Mouse (Mus musculus): ENCODE results near the gene Epo. TPM values are rescaled to one million over a fixed set of nuclear protein-coding genes. Genes with fewer than 3 reads are reported as not detected.
A peak's percentile ranks its signal among the peaks of the same experiment; 100 is the strongest.

Epo gene
- not detected for total RNA-seq (2021)
- long read RNA-seq, experiment 1, partial matches to known transcripts, result 0 of 11 reads
- long read RNA-seq, experiment 1, other reads (novel, unspliced or antisense), result 11 of 11 reads
- long read RNA-seq, experiment 2, partial matches to known transcripts, result 0 of 7 reads
- long read RNA-seq, experiment 2, other reads (novel, unspliced or antisense), result 7 of 7 reads

DNA sequence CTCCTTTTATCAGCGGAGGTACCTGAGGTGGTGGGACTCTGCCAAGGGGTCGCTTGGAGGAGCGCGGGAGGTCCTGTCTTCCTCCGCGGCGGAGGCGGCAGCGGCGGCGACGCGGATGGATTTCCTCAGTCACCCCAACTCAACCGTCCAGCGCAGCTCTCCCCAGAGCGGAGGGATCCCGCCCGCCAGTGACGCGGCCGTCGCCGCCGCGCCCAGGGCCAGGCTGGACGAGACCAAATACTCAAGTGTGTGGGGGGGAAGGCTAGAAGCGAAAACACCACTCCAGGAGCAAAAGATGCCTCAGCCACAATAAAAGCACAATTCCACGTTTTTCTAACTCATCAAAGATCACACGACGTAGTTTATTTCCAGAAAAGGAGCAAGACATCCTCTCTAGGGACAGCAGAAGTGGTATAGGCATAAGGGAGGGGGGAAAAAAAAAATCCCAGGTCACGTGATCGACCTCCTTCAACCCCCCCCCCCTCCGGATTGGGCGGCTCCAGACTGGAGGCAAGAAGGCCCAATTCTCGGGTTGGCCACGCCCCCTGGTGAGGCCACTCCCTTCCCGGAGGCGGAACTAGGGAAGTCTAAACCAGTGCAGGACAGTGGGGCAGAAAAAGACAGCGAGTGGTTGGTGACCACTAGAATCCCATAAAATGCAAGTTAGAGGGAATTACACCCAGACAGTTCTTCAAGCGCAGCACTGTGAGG lies at the start of gene Epo, which contains the start of gene Gnb2:
TSS of gene Epo (minus strand) at position 126 of the 711 bp plus-strand sequence.
TSS of gene Gnb2 (minus strand) at position 394 of the 711 bp plus-strand sequence.
- DNase-seq, result peak; percentile 97 to 99
- intact Hi-C loops (cut with DNase I), result loop anchor here (2.0 to 5.0 kb wide), 3 partner anchors 68 to 214 kb away; partner anchors contain the start of genes Mospd3 and Tsc22d4

DNA sequence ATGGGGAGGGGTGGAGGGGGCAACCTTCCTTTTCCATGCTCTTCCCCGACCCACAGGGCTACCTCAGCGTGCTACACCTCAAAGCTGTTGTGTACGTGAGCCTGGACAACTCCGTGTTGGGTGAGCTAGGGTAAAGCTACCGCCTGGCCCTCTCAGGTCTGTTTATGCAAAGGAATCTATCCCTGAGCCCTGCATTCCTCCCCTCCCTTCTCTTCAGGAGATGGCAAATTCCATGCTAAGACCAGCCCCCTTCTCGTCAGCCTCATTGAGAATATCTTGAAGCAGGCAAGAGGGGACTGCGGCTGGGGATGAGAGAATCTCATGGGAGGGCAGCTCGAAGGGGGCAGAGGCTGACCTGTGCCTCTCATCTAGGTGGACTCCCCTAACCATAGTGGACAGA lies 49.7 kb upstream of the Epo start:
- intact Hi-C loops (cut with DNase I), result no loop called here
- no peak for DNase-seq

DNA sequence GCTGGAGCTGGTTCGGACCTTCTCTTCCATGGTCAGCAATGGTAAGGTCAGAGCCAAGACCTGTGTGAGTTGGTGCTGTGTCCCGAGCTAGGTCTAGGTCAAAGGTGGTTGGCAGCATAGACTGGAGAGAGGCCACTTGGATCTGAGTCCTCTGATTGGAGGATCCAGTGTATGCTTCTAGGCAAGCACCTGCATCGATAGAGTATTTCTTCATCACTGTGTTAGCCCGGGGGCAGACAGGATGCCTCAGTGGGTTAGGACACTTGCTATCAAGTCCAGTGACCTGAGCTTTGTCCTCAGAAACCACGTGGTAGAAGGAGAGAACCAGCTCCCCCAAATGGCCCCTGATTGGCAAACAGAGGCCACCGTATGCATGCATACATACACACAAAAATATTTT lies 47.2 kb upstream of the Epo start:
- intact Hi-C loops (cut with DNase I), result no loop called here
- DNase-seq, result no peak

DNA sequence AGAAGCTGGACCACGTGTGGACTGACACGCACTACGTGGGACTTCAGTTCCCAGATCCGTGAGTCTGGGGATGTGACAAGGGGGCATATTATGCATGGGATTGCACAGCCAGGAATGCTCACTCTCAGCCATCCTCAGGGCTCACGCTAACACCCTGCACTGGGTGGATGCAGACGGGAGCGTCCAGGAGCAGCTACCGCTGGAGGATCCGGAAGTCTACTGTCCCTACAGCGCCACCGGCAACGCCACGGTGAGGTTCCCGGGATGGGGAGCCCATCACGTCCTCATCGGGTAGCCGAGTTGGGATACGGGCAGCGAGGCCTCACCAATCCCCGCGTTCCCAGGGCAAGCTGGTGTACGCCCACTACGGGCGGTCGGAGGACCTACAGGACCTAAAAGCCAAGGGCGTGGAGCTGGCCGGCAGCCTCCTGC lies 41.4 kb upstream of the Epo start:
- DNase-seq, result peak; percentile 33 to 49

DNA sequence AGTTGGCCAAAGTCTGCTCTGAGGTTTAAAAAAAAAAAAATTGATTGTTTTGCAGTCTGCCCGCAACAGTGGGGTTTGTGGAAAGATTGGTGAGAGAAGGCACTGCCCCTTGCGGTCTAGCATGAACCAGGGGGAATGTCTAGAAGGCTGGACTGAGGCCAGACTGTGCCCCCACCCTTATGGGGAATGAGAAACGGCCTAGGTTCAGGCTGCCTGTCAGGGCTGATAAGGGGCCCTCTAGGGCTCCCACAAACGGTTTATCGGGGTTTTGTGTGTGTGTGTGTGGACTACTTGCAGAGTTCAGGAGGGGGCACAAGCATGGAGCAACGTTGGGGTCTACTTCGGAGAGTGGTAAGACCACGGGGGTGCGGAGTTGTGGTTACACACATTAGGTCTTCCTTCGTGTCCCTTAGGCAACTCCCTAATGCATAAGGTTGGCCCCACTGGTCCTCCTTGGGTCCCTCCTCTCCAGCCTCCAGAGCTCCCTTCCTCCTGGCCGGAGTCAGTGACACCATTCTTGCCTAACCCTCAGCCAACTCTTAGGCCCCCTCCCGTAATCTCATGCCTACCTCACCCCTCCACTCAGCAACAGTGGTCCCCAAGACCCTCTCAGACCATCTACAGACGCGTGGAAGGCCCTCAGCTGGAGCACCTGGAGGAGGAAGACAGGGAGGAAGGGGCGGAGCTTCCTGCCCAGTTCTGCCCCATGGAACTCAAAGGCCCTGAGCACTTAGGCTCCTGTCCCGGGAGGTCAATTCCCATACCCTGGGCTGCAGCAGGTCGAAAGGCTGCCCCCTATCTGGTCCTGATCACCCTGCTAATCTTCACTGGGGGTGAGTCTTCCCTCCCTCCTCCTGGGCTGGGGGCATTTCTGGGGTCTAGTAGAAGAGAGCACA lies 37.9 kb upstream of the Epo start:
- intact Hi-C loops (cut with DNase I), result no loop called here
- DNase-seq, result no peak

More for the DNA sequence above, 41.4 kb upstream of the Epo start:
- intact Hi-C loops (cut with DNase I), result no loop called here

DNA sequence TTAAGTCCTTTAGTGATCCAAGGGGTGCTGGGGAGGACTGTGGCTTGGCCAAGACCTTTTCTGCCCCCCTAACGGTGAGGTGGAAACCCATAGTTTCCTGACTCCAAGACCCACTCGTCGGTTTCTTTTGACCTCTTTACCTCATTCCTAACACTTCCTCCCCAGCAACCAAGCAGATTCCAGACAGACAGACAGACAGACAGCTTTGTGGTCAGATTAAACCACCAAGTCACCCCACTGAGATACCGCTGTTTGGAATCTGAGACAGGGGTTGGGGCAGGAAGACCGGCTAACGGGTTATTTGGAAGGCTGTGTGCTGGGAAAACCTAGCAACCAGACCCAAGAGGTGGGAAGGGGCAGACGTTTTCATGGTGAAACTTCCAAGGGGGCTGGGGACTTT lies 37.1 kb upstream of the Epo start:
- no peak for DNase-seq

DNA sequence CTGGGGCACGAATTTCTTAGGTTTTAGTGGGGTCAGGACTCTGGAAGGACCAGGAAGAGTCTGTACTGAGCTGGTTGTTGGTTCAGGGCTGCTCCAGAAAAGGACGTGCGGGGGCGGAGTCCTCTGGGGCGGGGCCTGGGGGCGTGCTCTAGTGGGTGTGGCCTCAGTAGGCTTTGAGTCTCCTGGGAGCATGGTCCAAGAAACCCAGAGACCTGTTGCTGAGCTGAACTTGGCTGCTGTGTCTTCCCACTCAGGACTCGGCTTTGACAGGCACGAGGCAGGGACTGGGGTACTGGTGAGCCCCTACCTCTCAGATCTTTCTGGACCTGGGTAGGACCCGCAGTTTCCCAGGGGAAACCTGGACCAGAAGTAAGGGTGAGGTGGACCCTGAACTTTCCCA lies 36.6 kb upstream of the Epo start, which contains the start of gene Tfr2:
TSS of gene Tfr2 (plus strand) at position 176 of the 400 bp plus-strand sequence.
- intact Hi-C loops (cut with DNase I), result no loop called here
- DNase-seq, result peak; percentile 43 to 68

More for the DNA sequence above, 37.1 kb upstream of the Epo start:
- intact Hi-C loops (cut with DNase I), result no loop called here

DNA sequence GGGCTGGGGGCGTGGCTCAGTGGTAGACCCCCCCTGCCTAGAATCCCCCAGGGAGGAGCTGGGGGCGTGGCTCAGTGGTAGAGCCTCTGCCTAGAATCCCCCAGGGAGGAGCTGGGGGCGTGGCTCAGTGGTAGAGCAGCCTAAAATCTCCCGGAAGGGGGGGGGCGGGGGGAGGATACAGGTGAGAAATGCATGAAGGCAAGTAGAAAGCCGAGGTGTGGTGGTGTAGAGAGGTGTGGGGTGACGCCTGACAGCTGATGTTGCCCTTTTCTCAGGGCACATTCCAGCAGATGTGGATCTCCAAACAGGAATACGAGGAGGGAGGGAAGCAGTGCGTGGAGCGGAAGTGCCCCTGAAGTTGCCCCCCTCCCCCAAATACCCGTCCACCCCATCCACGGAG lies 36.0 kb upstream of the Epo start:
- intact Hi-C loops (cut with DNase I), result no loop called here
- DNase-seq, result no peak

DNA sequence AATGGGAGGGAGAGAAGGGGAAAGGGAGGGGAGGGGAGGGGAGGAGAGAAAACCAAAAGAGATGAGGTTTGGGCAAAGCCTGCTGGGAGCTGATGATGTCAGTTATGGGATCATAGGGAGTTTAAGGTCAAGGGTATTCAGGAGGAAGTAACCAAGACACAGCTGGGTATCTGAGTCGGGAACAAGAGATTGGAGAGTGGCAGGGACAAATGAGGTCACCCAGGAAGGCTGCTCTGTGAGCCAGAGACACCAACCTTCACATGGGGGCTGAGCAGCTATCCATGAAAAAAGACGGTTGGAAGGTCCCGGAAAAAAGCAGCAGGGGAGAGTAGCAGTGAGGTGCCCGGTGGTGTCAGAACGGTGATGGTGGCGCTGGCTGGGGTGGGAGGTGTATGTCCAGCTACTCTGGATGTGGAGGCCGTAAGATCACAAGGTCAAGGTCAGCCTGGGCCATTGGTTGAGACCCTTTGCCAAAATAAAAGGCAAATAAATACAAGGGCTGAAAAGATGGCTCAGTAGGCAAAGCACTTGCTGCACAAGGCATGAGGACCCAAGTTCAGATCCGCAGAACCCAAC lies 35.3 kb upstream of the Epo start:
- intact Hi-C loops (cut with DNase I), result no loop called here
- DNase-seq, result no peak

DNA sequence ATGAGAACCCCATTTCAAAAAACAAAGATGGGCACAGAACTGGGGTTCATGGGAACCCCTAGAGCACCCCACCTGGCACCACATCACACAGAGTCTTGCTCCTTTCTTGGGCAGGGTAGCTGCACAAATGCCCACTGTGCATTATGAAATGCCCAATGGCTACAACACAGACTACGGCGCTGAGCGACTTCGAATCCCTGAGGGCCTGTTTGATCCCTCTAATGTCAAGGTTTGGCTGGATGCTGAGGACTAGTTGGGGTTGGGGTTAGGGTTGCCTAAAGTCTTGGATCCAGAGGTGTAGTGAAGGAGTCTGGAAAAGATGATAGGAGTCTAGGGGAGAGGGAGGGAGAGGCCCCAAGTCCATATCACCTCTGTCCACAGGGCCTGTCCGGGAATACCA lies 33.4 kb upstream of the Epo start:
- DNase-seq, result no peak
- intact Hi-C loops (cut with DNase I), result no loop called here

DNA sequence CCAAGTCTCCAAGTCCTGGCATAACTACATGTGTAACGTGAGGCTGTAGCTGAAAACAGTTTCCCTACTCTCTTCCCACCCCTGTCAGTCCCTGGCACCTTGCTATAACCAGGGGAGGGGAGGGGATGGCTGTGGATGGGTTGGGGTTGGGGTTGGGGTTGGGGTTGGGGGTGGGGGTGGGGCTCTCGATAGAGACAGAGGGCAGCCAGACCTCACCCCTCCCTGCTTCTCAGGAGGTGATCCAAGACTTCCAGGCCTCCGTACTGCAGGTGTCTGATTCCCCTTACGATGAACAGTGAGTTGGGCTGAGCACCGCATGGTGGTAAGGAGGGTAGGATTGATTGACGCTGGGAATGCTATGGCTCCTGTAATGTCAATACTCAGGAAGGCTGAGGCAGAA lies 32.7 kb upstream of the Epo start:
- intact Hi-C loops (cut with DNase I), result no loop called here
- DNase-seq, result no peak

DNA sequence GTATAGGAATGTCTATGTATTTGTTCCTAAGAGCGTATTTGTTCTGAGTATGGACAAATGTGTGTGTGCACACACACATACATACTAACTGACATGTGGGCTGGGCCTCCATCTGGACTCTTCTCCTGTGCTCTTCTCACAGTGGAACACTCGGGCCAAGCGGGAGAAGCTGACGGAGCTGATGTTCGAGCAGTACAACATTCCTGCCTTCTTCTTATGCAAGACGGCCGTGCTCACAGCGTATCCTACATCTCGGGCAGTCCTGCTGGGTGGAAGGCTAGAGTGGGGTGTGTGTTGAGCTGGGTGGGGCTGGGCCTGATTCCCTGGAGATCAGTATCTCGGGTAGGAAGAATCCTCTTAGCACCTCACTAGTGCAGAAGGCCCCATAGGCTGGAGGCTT lies 29.9 kb upstream of the Epo start:
- DNase-seq, result no peak
- intact Hi-C loops (cut with DNase I), result no loop called here

DNA sequence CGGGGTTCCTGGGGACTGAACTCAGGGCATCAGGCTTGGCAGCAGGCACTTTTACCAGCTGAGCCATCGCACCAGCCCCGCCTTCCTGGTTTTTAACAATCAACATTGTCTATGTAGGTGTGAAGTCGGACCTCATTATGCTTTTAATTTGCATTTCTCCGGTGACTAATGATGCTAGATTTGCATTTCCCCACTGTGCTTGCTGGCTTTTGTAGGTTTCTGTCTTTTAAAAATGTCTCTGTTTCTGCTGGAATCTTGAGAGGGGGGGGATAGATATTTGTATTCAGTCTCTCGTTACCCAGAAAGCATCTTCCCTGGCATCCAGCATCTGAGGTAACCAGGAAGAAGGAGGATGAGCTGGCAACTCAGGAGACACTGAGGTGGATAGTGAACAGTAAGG lies 28.5 kb upstream of the Epo start:
- intact Hi-C loops (cut with DNase I), result no loop called here
- no peak for DNase-seq

DNA sequence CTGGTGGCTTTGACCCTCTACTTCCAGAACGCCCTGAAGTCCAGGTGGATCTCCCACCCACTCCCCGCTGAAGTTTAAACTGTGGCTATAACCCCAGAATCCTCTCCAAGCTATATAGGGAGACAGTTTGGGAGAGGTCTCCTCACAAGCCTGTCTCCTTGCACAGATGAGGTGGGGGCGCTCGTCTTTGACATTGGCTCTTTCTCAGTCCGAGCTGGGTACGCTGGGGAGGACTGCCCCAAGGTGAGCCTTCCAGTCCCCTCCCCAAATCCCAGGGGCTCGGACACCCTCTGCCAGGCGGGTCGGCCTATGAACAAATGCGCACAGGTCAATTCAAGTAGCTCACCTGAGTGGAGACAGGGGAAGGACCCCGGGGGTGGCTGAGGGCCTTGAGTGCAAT lies 20.9 kb upstream of the Epo start:
- intact Hi-C loops (cut with DNase I), result no loop called here
- no peak for DNase-seq

DNA sequence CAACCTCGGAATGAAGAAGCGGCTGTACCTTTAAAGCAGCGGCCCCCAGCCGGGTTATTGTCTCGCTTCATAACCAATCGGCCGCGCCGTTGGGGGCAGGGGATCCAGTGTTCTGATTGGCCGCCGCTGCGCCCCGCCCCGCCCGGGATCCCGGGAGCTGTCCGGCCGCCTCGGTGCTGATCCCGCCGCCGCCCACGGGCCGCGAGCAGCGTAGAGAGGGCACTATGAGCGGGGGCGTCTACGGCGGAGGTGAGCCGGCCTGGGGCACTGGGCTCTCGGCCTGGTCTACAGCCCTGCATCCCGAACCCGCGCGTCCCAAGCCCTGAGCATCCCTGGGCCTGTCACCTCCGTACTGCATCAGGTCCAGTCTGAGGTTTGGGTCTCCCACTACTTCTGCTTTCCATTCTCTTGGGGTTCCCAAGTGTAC lies 20.4 kb upstream of the Epo start, which contains the start of gene Actl6b:
TSS of gene Actl6b (plus strand) at position 107 of the 427 bp plus-strand sequence.
- peak; percentile 73 to 83 for DNase-seq
- intact Hi-C loops (cut with DNase I), result no loop called here

DNA sequence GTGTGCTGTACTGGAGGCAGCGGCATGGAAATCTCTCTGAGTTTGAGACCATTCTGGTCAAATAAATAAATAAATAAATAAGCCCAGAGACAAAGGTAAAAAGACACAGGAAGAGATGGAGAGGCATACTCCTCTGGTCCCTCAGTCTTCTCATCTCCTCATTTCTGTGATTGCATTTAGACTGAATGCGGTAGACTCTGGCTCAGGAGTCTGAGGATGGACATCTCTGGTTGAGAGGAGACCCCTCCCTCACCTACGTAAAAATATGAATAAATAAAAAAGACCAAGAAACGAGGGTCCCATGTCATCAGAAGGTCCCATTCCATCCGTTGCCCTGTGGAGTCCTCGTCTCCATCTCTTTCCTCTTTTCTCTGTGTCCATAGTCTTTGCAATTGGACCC lies 20.0 kb upstream of the Epo start:
- intact Hi-C loops (cut with DNase I), result no loop called here
- no peak for DNase-seq

DNA sequence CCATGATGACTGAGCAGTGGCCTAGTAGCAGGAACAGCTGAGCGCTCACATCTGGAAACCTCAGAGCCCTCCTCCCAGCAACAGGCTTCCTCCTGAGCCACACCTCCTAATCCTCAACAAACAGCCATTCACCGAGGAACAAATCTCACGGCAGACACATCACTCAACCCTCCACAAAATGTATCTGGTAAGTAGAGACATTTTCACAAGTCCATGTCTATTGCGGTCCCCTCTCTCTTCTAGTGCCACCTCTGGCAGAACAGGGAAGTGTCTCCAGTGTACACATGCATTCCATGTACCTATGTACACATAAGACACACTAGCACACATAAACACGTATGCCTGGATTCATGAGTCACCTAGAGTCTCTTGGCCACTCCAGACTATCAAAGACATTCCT lies 18.1 kb upstream of the Epo start:
- intact Hi-C loops (cut with DNase I), result no loop called here
- no peak for DNase-seq

DNA sequence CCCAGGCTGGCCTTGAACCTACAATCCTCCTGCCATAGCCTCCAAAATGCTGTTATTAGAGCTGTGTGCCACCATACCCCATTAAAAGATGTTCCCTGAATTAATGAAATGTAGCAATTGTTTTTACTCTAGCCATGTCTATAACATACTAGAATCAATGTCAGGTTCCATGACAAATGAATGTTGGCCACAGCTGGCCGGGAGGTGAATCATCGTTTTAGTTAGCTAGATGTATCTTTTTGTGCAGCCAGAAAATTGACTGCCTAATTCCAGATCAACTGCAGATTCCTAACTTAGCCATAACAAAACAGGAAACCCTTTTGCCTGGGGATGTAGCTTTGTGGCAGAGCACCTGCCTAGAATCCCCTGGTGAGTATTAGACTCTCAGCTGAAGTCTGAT lies 16.8 kb upstream of the Epo start:
- intact Hi-C loops (cut with DNase I), result no loop called here
- no peak for DNase-seq

DNA sequence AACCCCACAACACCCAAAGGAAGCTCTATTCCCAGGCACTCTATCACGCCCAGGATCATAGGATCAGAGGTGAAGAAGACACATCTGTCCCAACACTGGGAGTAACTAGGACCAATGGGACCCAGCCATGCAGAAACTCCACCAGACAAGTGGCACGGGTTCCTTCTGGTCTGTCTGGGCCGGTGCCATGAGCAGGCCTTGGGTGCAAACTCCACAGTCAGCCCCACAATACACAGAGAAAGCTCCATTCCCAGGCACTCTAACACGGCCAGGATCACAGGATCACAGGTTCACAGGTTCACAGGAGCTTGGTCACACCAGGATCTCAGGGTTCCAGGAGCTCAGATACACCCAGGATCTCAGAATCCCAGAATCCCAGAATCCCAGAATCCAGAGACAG lies 12.6 kb upstream of the Epo start:
- intact Hi-C loops (cut with DNase I), result no loop called here

DNA sequence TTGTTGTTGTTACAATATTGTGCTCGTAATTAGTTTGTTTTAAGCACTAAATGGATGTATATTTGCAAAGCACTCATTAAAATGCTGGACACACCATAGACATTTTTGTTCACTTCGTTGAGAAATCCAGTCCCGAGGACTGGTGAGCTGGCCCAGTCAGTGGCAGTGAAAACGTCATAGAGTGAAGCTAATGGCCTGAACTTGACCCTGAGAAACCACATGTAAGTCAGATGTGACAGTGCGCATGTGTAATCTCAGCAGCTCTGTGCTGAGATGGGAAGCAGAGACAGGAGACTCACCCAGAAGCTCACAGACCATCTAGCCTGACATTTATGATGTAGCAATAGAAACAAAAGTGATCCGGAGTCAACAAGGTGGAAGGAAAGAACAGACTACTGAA lies 11.9 kb upstream of the Epo start:
- intact Hi-C loops (cut with DNase I), result no loop called here
- no peak for DNase-seq

More for the DNA sequence above, 12.6 kb upstream of the Epo start:
- no peak for DNase-seq

Data from heart, postnatal 14 days (tissue).